Mouse (Mus musculus) embryonic facial prominence, embryonic 11.5 days (tissue): Measurements from ENCODE around the gene Klf12. TPM values are rescaled to one million over a fixed set of nuclear protein-coding genes. Genes with fewer than 3 reads are reported as not detected.
"Not testable (repeated sequence)": the region's sequence is repeated elsewhere in the genome, so short reads cannot be mapped to it uniquely, and the experiment has no call there.

Experiments
- ATAC-seq: fragments of 200-750 bp; cut with Nextera tagmentation; replicated peaks from 2 replicates; pipeline ENCODE4 v1.8.0; 2017; ENCODE audit warnings: low read depth; ENCODE audit not compliant: insufficient number of reproducible peaks, low FRiP score, low TSS enrichment
- DNase-seq: peaks from one replicate; pipeline ENCODE4 v3.0.0-alpha.2; 2015; ENCODE audit warnings: low spot score
- H3K27ac ChIP-seq: fragments of 300-500 bp; sonication (generic); replicated peaks from 2 replicates; pipeline ENCODE4 v1.5.1; 2014; ENCODE audit warnings: mild to moderate bottlenecking, low read depth, low read length, control low read depth
- H3K27me3 ChIP-seq: fragments of 300-500 bp; sonication (generic); 2 replicates; pipeline ENCODE4 v1.6.1; 2014; ENCODE audit warnings: mild to moderate bottlenecking, low read length, moderate library complexity, mixed read lengths; ENCODE audit not compliant: control insufficient read depth, insufficient read depth
- H3K36me3 ChIP-seq: fragments of 300-500 bp; sonication (generic); replicated peaks from 2 replicates; pipeline ENCODE4 v1.6.1; 2014; ENCODE audit warnings: low read depth, mild to moderate bottlenecking, low read length, moderate library complexity, mixed read lengths; ENCODE audit not compliant: control insufficient read depth, insufficient read depth
- H3K4me1 ChIP-seq: fragments of 300-500 bp; sonication (generic); 2 replicates; pipeline ENCODE4 v1.6.1; 2014; ENCODE audit warnings: low read length, mixed read lengths; ENCODE audit not compliant: control insufficient read depth, insufficient read depth
- H3K4me2 ChIP-seq: fragments of 300-500 bp; sonication (generic); 2 replicates; pipeline ENCODE4 v1.6.1; 2014; ENCODE audit warnings: low read depth, mild to moderate bottlenecking, control low read depth, low read length, moderate library complexity
- H3K4me3 ChIP-seq: fragments of 300-500 bp; sonication (generic); 2 replicates; pipeline ENCODE4 v1.5.1; 2014; ENCODE audit warnings: low read depth, low read length, control low read depth
- H3K9ac ChIP-seq: fragments of 300-500 bp; sonication (generic); replicated peaks from 2 replicates; pipeline ENCODE4 v1.6.1; 2014; ENCODE audit warnings: mild to moderate bottlenecking, control low read depth, low read length
- H3K9me3 ChIP-seq: fragments of 300-500 bp; sonication (generic); replicated peaks from 2 replicates; pipeline ENCODE4 v1.6.1; 2016; ENCODE audit warnings: mild to moderate bottlenecking, low read length, inconsistent platforms, mixed read lengths; ENCODE audit not compliant: control insufficient read depth
- WGBS: fragments of 180-500 bp; shearing (Covaris S2); extraction: QIAGEN DNeasy Blood & Tissue Kit; methylation state at CpG from one replicate; pipeline ENCODE4 v1.1.7; 2014; 5-methylcytosine and 5-hydroxymethylcytosine counted together
- polyA plus RNA-seq: library from polyadenylated mRNA; unstranded; fragments of >200 nt; fragmentation: Nextera tagmentation; extraction: Ambion mirVana; gene quantifications from 2 replicates; pipeline ENCODE4 v1.2.1, GENCODE M21; 2014

Klf12 gene
- polyA plus RNA-seq, 1 experiment from 2014 or later, result 22.2 TPM

- H3K4me3 ChIP-seq, result no peak overlapping the region
- H3K9ac ChIP-seq, result no peak overlapping the region
- H3K36me3 ChIP-seq, result no peaks in the 10 kb centered on the region
- no peak for ATAC-seq
- H3K27me3 ChIP-seq, result no peaks in the 10 kb centered on the region
- H3K27ac ChIP-seq, result no peak overlapping the region
- WGBS, result 70% methylated on average over 2 of the region's 2 CpGs
- no peak overlapping the region for H3K4me2 ChIP-seq
- H3K4me1 ChIP-seq, result no peaks in the 10 kb centered on the region
- no peak for DNase-seq
- H3K9me3 ChIP-seq, result no peaks in the 10 kb centered on the region
Measured at GRCm38 (mm10) chr14:99885562-99885961, 398.9 kb downstream of the Klf12 start.

GRCm38 (mm10) chr14:99885128-99885527, 399.4 kb downstream of the Klf12 start:
- H3K9me3 ChIP-seq, result no peaks in the 10 kb centered on the region
- no peak overlapping the region for H3K4me2 ChIP-seq
- no peaks in the 10 kb centered on the region for H3K4me1 ChIP-seq
- H3K9ac ChIP-seq, result no peak overlapping the region
- no peak overlapping the region for H3K4me3 ChIP-seq
- no peak overlapping the region for H3K27ac ChIP-seq
- WGBS, result 56% methylated on average over 4 of the region's 4 CpGs
- no peaks in the 10 kb centered on the region for H3K36me3 ChIP-seq
- ATAC-seq (no peak), DNase-seq (no peak)
- H3K27me3 ChIP-seq, result no peaks in the 10 kb centered on the region

GRCm38 (mm10) chr14:99876791-99877578, 407.5 kb downstream of the Klf12 start:
- H3K27ac ChIP-seq, result no peak overlapping the region
- ATAC-seq (no peak), DNase-seq (no peak)
- no peak overlapping the region for H3K4me2 ChIP-seq
- 77% methylated on average over 5 of the region's 5 CpGs for WGBS
- H3K4me1 ChIP-seq, result no peaks in the 10 kb centered on the region
- H3K27me3 ChIP-seq, result no peaks in the 10 kb centered on the region
- no peaks in the 10 kb centered on the region for H3K9me3 ChIP-seq
- no peak overlapping the region for H3K9ac ChIP-seq
- H3K4me3 ChIP-seq, result no peak overlapping the region
- no peaks in the 10 kb centered on the region for H3K36me3 ChIP-seq

- Histone ChIP-seq H3K36me3 (no peaks in the 10 kb centered on the region), H3K9ac (no peak overlapping the region), H3K9me3 (no peaks in the 10 kb centered on the region), H3K4me1 (no peaks in the 10 kb centered on the region), H3K4me3 (no peak overlapping the region), H3K27me3 (no peaks in the 10 kb centered on the region), H3K4me2 (no peak overlapping the region), H3K27ac (no peak overlapping the region)
- 86% methylated on average over 5 of the region's 5 CpGs for WGBS
- DNase-seq (no peak), ATAC-seq (no peak)
Measured at GRCm38 (mm10) chr14:99873725-99874124, 410.8 kb downstream of the Klf12 start.

GRCm38 (mm10) chr14:99856158-99857011, 428.1 kb downstream of the Klf12 start:
- ATAC-seq, result no peak
- H3K4me2 ChIP-seq, result no peak overlapping the region
- H3K9ac ChIP-seq, result no peak overlapping the region
- no peaks in the 10 kb centered on the region for H3K9me3 ChIP-seq
- 87% methylated on average over 14 of the region's 14 CpGs for WGBS
- H3K4me3 ChIP-seq, result no peak overlapping the region
- H3K27ac ChIP-seq, result no peak overlapping the region
- H3K4me1 ChIP-seq, result no peaks in the 10 kb centered on the region
- DNase-seq, result no peak
- no peaks in the 10 kb centered on the region for H3K36me3 ChIP-seq
- H3K27me3 ChIP-seq, result no peaks in the 10 kb centered on the region

GRCm38 (mm10) chr14:99854467-99854807, 430.0 kb downstream of the Klf12 start:
- H3K36me3 ChIP-seq, H3K4me3 ChIP-seq, H3K4me2 ChIP-seq, DNase-seq, ATAC-seq, H3K9me3 ChIP-seq, H3K9ac ChIP-seq, H3K27ac ChIP-seq, H3K27me3 ChIP-seq, H3K4me1 ChIP-seq: not testable (repeated sequence)

GRCm38 (mm10) chr14:99853769-99854466, 430.6 kb downstream of the Klf12 start:
- not testable (repeated sequence) for H3K4me1 ChIP-seq, ATAC-seq, H3K4me3 ChIP-seq, H3K4me2 ChIP-seq, H3K27ac ChIP-seq, H3K36me3 ChIP-seq, H3K9ac ChIP-seq, DNase-seq, H3K9me3 ChIP-seq, H3K27me3 ChIP-seq
- 85% methylated on average over 4 of the region's 4 CpGs for WGBS

GRCm38 (mm10) chr14:99850350-99850749, 434.1 kb downstream of the Klf12 start:
- Histone ChIP-seq H3K4me1 (no peaks in the 10 kb centered on the region), H3K27me3 (no peaks in the 10 kb centered on the region), H3K27ac (no peak overlapping the region), H3K4me3 (no peak overlapping the region), H3K4me2 (no peak overlapping the region), H3K9me3 (no peaks in the 10 kb centered on the region), H3K36me3 (no peaks in the 10 kb centered on the region), H3K9ac (no peak overlapping the region)
- WGBS, result 84% methylated on average over 10 of the region's 10 CpGs
- DNase-seq, result no peak
- ATAC-seq, result no peak
